Mouse (Mus musculus) kidney, adult 2 months (tissue): ENCODE measurements around the gene Rhob.

ENCODE experiments used
- CTCF ChIP-seq: fragments of 200-500 bp; conservative IDR thresholded peaks from 2 replicates; pipeline ENCODE4 v1.5.1; 2011; ENCODE audit warnings: low read depth, mild to moderate bottlenecking, control low read depth, low read length, moderate library complexity, mixed read lengths; ENCODE audit not compliant: insufficient read depth, insufficient read length
- POLR2A ChIP-seq: fragments of 200-500 bp; IDR thresholded peaks from one replicate; pipeline ENCODE4 v1.6.1; 2011; ENCODE audit warnings: low read depth, low read length, control low read depth

DNA sequence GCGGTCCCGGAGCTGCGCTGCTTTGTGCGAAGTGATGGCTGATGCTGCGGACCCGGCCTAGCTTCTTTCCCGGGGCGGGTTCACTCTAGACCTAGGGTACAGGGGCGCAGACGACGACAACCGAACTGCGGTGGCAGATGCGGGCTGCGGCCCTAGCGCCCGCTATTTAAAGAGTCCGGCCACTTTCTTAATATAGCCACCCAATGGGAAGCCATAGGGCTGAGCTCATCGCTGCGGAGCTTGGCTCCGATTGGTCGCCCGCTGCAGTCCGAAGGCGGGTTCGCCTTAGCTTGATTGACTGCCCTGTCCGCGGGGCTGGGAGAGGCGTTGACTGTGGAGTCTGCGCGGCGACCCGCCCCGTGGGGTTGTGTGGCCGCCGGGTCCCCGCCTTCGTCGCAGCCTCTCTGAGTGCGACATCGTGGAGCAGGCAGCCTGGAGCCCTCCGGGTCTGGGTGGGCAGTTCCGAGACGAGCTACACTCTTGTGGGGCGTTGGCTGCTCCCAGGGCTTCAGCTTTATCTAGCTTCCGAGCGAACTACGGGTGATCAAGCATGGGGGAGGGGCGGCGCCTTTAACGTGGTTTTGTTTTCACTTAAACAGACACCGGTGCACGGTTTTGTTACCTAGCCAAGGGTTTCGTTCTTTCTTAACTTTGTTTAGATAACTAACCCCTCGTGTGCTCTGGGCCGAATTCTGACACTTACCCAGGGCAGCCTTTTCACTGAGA is at the start of gene Rhob:
- TF ChIP-seq CTCF (no peak), POLR2A (peak; percentile 98)
